Mouse (Mus musculus) heart, postnatal 36 days (tissue): ENCODE measurements around the gene Sumf1. TPM values are rescaled to one million over a fixed set of nuclear protein-coding genes. Genes with fewer than 3 reads are reported as not detected.

ENCODE experiments used
- DNase-seq, 2 experiments: peaks; one replicate each; pipeline ENCODE4 v3.0.0; 2021 to 2022
- intact Hi-C: fragments of 180-260 bp; cut with DNase I; formaldehyde crosslinking; loops from one replicate; pipeline ENCODE4 v1.15.1; 2025
- total RNA-seq, 2 experiments: library from RNA; stranded (reverse); gene quantifications; 2 replicates each; pipeline ENCODE4 v1.2.3; 2021

Sumf1 gene
- total RNA-seq, 2 experiments from 2014 or later: 14.6 to 15.2 TPM

DNA sequence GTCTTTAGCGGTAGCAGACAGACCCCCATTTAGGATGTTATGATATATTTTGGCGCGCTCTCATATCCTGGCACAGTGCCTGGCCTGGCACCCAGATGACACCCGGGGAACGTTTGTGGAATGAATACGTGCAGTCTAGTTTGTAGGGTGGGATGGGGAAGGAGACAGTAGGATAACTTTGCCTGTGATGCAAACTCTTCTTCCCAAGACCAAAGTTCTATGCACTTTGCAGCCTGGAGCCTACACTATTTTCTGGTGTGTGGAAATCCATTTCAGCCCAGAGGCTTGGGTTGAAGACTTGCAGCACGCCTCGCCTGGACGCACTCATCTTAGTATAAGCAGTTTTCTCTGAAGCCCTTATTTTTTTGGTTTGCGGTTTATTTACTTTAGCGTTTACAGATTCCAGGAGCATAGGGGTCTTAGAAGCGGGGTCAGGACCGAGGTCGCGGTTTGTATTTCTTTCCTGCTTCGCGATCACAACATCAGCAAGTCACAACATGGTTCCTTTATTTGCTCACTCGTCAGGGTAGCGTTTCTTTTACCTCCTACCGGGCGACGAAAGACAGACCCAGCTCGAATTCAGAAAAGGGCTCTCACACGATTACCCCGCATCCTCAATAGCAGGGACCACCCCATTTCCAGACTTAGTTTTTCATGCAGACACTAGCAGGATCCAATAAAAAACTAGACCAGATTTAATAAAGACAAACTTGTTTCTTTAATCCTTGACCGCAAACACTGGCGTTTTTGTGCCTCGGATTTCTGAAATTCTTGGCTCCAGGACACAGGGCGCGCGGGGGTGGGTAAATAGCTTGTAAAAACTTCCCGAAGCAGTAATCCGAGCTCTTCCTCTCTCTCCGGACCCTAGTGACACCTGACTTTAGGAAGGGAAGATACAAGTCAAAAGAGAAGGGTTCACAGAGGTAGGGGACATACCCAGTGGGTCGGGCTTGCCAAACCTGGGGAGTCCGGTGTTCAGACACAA is 26.8 kb upstream of the Sumf1 start:
- intact Hi-C loops: loop anchor here (1.0 to 5.0 kb wide), 4 partner anchors 27 to 130 kb away; partner anchors contain the start of gene Sumf1
- no peak for DNase-seq

DNA sequence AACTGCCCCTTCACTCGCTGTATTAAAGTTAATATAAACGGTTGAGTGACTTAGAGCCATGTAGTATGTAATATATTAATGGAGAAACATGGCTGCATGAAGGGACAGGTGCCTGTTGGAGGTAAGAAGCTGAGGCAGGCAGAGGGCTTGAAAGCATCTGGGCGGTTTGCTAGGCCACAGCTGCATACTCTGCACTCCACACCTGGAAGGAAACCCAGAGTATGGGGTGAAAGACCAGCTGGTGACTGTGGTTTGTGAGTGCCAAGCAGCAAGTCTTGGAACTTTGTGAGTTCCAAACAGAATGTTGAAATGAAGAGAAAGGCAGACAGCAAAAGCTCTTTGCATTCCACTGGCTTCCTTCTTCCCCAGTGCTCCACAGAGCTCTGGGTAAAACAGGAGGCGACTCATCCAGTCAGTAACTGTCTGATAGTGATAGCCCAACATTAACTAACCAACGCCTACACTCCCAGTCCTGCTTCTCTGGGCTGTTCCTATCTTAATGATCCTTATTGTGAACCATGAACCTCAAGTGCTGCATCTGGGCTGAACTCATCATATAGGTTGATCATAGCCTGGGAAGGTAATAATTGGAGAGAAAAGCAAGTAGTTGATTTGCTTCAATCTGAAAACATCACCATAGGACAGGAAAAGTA is 21.7 kb upstream of the Sumf1 start:
- DNase-seq: no peak
- intact Hi-C loops: no loop called here

DNA sequence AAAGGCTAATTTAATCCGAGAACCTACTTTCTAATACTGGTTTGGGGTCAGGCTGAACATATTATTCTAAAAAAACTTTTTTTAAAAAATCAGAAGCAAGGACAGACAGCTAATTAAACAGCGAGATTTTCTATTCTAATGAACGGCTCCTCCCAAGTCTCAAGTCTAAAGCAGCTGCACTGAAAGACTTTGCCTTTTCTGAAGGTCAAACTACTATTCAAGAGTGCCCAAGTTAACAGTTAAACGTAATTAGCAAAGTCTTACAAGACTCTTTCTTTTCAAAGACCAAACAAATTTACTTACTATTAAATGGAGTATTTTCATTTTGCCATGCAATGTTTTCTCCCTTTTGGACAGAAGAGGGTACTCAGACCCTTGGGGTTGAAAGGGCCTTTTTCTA is 20.8 kb upstream of the Sumf1 start:
- no peak for DNase-seq
- intact Hi-C loops: no loop called here

DNA sequence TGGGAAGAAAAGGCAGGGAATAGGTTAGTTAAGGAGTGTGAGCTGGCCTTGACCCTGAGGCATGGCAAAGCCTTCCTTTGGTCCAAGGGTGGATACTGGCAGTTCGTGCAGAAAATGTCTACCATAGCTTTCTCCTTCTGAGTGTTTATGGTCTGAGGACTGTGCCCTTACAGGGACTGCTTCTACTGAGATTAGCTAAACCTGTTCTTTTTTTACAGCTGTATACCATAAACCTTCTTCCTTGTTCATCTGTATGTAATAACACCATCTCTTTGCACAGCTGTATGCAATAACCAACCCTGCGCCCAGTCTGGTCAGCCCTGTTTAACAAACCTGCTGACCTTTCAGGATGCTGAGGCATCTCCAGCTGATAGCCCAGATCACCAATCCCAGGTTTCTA is 18.9 kb upstream of the Sumf1 start:
- intact Hi-C loops: no loop called here
- DNase-seq: no peak

DNA sequence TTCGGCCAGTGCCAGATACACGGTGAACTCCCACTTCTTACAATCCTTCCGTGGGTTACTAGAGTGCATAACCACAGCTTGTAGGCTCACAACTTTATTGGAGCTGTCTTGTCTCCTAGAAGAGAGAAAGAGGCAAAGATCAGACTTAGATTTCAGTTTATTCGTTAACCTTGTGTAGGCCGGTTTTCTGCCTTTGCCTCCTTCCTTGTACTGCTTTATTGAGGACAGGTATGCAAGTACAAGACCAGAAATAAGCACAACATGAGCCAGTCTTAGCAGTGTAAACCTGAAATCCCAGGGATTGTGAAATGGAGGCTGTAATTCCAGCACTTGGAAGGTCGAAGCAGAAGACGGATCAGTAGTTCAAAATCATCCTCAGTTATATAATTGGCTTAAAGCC is 12.9 kb upstream of the Sumf1 start:
- intact Hi-C loops: no loop called here
- no peak for DNase-seq

DNA sequence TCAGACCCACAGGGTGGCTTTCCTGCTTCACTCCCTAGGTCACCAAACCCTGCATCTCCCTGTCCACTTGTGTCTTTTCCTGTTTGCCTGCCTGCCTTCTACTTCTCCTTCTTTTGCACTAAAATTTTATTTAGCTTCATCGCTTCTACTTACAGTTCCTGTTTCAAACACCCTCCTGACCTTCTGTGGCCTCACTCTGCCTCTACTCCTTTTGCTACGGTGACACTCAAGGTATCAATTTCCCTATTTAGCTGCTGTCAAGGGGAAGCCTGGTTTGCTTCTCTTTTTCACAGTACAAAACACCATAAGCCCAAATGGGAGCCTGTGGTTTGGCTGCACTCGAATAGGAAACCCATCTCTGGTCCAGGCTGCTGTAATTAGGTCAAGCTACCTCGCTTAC is 11.7 kb upstream of the Sumf1 start:
- intact Hi-C loops: no loop called here
- no peak for DNase-seq

DNA sequence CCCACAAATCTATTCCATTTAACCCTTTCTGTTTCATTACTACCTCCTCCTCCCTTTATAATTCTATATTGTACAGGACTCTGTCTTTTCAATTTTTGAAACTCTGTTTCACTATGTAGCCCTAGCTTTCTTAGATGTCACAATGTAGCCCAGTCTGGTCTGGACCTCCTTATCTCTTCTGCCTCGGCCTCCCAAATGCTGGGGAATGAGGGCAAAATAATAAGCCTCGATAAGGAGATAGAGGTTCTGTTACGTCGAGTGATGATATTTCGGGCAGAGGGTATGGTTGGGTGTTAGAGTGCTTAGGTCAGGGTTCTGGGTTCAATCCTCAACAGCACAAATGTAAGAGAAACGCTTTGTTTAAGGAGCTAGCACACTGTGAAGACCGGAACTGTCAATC is 11.3 kb upstream of the Sumf1 start:
- intact Hi-C loops: no loop called here
- DNase-seq: no peak

DNA sequence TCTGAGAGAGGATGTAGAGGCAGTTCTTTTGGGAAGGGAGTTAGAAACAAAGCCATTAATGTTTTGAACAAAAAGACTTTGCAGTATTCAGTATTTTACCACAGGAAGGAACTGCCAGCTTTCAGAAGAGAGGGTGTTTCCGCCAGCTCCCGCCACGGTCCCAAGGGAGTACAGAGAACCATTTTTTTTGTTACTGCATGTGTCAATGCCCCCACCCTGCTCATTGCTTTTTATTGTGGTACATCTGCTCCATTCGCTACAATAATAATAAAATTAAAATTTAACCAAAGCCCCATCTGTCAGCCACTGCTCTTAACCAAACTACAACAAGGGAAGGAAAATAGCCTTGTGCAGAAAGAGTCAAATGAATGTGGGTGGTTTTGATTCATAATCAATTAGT is 7.2 kb upstream of the Sumf1 start:
- no peak for DNase-seq
- intact Hi-C loops: no loop called here

DNA sequence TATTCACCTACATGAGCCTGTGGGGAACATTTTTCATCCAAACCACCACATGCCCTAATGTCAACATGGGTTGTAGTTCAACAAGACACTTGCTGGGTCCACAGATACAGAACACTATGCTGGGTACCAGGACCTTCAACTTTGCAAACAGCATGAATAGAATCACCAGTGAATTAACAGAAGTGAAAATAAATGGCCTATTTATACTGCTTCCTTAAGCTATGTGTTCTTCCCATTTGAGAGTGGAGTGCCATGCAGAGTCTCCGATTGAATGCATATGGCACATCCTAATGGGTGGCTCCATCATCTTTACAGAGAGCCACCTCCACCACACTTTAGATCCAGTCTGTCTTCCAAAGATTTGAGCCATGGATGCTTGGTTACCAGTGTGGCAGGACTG is 5.3 kb upstream of the Sumf1 start:
- no peak for DNase-seq
- intact Hi-C loops: no loop called here

DNA sequence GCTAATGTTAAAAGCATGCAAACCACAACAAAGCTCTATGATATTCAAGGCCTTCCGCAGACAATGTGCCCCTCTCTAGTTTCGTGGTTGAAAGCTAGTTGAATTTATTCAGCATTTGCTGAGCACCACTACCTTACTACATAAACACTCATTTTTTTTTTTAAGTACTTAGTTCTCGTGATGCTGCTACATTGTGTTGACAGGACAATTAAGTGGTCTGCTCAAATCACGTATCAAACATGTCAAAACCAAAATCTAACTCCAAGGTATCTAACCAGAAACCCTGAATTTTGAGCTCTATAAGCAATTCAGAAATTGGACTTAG is 265 bp upstream of the Sumf1 start:
- no peak for DNase-seq
- intact Hi-C loops: loop anchor here (1.0 kb wide), 1 partner anchor 27 kb away; no protein-coding TSS in a partner anchor

DNA sequence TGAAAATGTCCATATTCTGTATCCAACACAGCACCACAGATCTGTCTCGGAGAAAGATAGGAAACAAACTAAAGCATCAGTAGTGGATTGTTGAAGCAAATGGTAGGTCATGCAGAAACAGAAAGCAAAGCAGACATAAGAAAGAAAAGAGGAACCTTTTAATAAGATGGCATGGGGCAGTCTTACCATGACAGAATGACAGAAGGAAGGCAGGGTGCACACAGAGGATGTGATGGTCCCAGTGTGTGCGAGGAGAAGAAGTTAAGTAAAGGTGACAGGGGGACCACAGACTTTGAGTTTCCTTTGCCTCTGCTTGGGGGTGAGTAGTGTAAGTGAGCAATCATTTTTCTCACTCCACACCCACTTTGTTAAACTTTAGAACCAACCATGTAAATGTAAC is 6.3 kb downstream of the Sumf1 start:
- intact Hi-C loops: no loop called here

DNA sequence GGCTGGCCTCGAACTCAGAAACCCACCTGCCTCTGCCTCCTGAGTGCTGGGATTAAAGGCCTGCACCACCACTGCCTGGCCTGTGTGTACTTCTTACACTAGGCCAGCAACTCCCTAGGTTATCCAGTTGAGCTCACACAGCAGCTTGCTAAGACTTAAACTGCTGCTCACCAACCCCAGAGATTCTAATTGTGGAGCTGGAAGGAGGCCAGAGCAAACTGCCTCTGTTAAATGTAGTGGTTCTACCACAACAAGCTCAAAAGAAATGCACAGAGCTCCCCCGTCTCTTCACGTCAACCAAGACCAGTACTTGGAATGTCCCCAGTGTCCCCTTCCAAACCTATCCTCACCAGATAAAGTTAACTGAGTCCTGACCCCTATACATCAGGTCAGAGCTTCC is 11.2 kb downstream of the Sumf1 start:
- DNase-seq: no peak
- intact Hi-C loops: no loop called here

More for the DNA sequence above, 6.3 kb downstream of the Sumf1 start:
- DNase-seq: no peak

DNA sequence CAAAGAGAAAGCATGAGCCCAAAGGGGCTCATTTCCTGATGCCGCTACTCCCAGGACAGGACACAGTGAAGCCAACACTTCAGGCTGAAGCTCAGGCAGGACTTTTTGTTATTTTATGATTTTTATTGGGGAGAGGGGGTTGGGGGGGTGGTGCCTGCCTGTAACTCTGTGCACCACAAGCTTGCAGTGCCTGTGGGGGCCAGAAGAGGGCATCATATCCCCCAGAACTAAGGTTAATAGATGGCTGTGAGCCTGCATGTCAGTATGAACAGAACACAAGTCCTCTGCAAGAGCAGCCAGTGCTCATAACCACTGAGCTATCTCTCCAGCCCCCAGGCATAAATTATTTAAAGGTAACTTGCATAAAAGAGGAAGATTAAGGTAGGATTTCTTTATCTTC is 13.2 kb downstream of the Sumf1 start:
- DNase-seq: no peak
- intact Hi-C loops: no loop called here

DNA sequence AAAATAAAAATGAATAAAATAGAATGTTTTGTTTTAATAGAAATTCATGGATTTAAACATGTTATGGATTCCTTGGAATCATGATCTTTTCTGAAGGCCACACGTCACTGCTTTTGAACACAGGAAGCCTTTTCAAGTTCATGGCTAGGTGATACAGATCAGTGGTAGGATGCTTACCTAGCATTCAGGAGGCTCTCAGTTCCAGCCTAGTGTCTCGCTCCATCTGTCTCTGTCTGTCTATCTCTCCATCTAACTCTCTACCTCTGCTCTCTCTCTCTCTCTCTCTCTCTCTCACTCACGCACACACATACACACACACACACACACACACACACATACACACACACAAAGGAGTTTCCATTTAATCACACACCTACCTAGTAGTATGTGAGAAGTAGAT is 15.9 kb downstream of the Sumf1 start:
- intact Hi-C loops: no loop called here
- DNase-seq: no peak

DNA sequence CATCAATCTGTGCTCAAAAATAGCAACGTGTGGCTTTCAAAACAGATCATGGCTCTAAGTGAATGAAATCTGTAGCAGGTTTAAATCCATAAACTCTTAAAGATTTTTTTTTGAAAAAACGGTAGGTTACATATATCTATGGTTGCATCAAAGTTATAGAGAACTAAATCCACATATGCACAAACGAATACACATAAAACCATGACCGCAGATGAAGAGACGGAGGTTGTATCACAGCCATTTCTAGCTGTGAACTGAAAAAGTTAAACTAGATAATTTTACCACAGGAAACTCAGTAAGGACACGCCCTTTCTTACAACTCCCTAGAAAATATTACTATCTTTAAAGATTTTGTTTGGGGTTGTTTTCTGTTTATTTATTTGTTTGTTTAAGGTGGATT is 16.7 kb downstream of the Sumf1 start:
- intact Hi-C loops: no loop called here
- no peak for DNase-seq

DNA sequence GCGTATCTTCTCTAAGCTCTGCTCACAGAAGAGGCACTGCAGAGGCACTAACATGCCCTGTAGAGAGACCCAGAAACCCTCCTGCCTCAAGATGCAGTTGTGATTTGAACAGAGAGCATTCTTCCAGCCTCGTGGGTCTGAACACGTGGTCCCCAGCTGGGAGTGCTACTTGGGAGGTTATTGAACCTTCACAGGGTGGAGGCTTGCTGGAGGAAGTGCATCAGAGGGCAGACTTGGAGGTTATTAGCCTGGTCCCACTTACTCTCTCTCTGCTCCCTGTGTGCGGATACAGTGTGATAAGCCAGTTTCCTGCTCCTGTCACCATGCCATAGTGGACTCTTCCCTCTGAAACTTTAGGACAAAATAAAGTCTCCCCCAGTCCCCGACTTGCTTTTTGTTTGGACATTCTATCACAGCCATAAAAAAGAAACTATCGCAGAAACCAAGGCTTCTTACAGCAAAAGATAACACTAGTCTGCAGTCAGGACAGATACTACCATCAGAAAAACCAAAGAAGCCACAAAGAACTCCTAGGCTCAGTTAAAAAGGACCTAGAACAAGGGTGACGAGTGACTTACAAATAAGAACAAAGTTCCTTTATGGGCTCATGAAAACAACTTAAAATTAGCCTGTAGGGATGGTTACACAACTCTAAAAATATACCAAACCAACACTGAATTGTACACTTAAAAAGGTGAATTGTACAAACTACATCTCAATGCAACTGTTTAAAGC is 17.3 kb downstream of the Sumf1 start:
- intact Hi-C loops: no loop called here
- no peak for DNase-seq

DNA sequence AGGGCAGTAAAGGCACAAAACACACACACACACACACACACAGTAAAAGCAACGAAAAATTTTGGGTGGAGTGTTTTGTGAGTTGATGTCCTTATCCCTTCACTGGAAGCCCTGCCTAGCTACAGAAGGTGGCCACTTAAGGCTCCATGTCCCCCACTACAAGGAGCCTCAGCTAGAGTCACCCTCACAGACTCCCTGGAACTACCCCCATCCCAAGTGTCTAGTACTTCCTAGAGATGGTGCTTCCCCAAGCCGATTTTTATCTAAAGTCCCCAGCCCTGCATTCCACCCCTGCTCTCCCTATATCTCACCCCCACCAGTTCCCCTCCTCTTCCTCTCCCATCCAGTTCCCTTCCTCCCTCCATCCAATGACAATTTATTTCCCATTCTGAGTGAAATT is 19.8 kb downstream of the Sumf1 start:
- DNase-seq: no peak
- intact Hi-C loops: no loop called here

DNA sequence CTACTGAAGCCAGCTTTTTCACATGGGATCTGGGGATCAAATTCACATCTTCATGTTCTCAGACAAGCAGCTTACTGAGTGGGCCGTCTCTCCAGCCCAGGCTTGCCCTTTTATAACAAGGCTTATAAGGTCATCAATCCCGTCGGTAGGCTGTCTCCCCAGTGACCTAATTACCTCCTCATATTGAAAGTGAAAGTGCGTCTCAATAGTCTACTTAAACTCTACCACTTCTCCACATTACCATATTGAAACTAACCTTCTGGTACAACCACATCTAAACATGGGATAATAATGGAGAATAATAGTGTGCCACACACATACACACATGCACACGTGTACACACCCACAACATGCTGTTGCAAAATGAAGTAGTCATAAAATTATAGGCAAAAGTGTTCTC is 20.4 kb downstream of the Sumf1 start:
- intact Hi-C loops: no loop called here

DNA sequence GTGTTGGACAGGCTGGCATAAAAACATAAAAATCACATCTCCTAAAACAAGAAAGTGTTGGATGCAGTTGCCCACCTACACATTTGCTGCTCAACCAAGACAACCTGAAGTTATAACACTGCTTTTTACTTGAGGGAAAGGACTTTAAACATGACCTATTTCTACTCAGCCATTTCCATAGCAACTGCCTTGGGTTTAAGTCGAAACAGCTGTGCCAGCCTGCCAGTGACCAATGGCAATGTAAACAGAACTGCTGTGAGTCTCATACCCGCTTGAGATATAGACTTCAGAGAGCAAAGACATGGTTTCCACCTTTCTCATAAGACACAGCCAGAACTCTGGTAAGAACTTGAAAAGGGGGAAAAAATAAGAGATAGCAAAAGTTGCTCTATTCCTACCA is 24.8 kb downstream of the Sumf1 start:
- intact Hi-C loops: no loop called here
- no peak for DNase-seq

More for the DNA sequence above, 20.4 kb downstream of the Sumf1 start:
- DNase-seq: no peak

DNA sequence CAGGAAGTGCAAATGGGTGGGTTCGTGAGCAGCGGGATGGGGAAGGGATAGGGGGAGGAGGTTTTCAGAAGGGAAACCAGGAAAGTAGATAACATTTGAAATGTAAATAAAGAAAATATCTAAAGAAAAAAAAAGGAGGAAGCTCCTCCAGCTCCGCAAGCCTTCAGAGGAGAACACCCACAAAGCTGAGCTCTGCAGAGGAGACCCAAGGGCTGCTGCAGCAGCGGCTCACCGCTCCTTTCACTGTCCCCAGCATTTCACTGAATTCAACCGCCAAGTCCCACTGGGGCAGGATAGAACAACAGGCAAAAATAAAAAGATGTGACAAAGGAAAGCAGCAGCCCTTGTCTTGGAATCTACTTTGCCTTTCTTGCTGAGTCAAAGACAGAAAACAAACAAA is 28.5 kb downstream of the Sumf1 start:
- DNase-seq: no peak
- intact Hi-C loops: no loop called here

DNA sequence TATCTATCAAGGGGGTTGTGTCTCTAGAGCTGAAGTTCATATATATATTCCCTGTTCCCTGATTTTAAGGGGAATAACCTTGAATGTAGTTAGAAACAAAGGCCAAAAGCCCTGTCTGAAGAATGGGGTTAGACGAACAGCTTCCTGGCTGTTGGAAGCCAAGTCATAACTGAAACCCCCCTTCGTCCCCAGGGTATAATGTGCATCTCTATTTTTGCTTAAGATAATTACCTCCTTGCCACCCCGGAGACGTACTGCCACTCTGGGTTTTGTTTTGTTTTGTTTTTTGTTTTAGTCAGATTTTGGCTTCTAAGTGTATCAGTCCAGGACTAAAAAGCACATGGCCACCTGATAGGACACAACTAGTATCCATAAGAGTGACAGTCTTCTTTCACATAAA is 31.1 kb downstream of the Sumf1 start:
- intact Hi-C loops: no loop called here
- no peak for DNase-seq
